Mouse (Mus musculus): ENCODE data around the gene Pcyt1b. TPM values are rescaled to one million over a fixed set of nuclear protein-coding genes. Genes with fewer than 3 reads are reported as not detected.

Gene Pcyt1b
- total RNA-seq, 2 experiments from 2014 or later, result 64.8 to 67.3 TPM

GRCm38 (mm10) chrX:93732407-93732806, 77.7 kb downstream of the Pcyt1b start:
- intact Hi-C loops (cut with DNase I), result no loop called here
- DNase-seq, result no peak

- DNase-seq, result no peak
- intact Hi-C loops (cut with DNase I), result no loop called here
Measured at GRCm38 (mm10) chrX:93732975-93733748, 78.5 kb downstream of the Pcyt1b start.

- intact Hi-C loops (cut with DNase I), result no loop called here
Measured at GRCm38 (mm10) chrX:93749165-93749564, 94.5 kb downstream of the Pcyt1b start.

GRCm38 (mm10) chrX:93750566-93750965, 95.9 kb downstream of the Pcyt1b start:
- DNase-seq, result no peak
- intact Hi-C loops (cut with DNase I), result no loop called here

More at GRCm38 (mm10) chrX:93749165-93749564, 94.5 kb downstream of the Pcyt1b start:
- DNase-seq, result no peak

DNA sequence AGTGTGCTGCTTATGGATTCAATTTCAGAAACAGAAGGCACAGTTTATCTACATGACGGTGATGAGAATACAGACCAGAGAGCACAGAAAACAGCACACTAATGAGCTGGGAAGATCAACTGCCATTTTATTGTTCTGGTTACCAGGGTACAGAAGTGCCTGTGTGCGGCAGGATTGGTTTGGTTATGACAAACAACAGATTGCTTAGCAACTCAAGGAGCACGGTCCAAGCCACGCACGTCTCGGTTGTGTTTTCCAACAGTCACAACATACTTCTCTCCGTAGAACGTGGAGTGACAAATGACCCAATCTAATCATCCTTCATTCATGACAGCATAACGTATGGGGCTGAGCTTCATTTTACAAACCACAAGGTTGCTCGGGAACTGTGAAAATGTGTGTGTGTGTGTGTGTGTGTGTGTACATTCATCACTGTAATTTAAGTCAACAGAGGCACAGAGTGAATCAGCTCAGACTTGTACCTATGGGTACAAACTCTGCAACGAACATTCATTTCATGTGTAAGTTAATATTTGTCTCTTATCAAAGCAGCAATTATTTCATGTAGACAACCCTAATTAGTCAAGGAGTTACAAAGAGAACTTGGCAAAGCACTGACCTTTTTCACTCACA, 100.7 kb downstream of the Pcyt1b start:
- no peak for DNase-seq
- intact Hi-C loops (cut with DNase I), result no loop called here

- intact Hi-C loops (cut with DNase I), result no loop called here
Measured at GRCm38 (mm10) chrX:93756867-93757455, 102.3 kb downstream of the Pcyt1b start.

DNA sequence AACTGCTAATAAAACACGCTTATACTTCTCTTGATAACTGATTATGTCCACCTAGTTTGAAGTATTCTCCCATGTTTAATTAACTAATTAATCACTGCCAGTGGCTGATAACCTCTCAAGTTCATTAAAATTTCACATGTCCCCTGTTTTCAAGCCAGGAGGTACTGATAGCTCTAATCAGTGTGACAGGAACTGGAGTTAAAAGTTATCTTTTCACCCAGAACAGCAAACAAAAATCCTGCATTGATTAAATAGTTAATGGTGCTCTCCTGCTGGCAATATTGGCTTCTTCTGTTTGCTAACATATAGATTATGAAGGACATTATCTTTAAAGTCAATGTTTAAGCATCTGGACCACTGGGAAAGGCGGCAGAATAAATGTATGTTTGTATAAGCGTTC, 106.1 kb downstream of the Pcyt1b start:
- intact Hi-C loops (cut with DNase I), result no loop called here
- DNase-seq, result no peak

More at GRCm38 (mm10) chrX:93756867-93757455, 102.3 kb downstream of the Pcyt1b start:
- no peak for DNase-seq

GRCm38 (mm10) chrX:93789562-93789961, 134.9 kb downstream of the Pcyt1b start:
- intact Hi-C loops (cut with DNase I), result no loop called here
- DNase-seq, result no peak

DNA sequence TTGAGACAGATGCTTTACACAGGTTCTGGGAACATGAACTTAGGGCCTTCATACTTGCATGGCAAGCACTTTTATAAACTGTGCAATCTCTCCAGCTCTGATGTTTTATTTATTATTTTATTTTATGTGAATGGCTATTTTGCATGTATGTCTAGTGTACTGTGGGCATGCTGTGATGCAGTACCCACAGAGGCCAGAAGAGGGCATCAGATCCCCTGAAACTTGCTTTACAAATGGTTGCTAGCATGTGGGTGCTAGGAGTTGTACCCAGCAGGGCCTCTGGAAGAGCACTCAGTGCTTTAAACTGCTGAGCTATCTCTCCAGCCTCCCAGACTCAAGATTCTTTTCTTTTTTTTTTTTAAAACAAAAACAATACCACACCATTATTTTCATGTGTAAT, 138.5 kb downstream of the Pcyt1b start:
- DNase-seq, result peak; percentile 34
- intact Hi-C loops (cut with DNase I), result no loop called here

Other genes starting within 250 kb of the Pcyt1b start
- gene Pola1, start 22.7 kb upstream of the Pcyt1b start, total RNA-seq (2021), result 10 to 100 TPM in 1 of 2 experiments, 1 to 10 TPM in 1; 9.0 to 10.0 TPM
- 10 to 100 TPM; 19.0 to 19.6 TPM for gene Pdk3, start 177.3 kb downstream of the Pcyt1b start, total RNA-seq (2021)

Data from left cerebral cortex, postnatal 4 days (tissue).